Mouse (Mus musculus) B cell, adult 2 months (primary cell): Measurements from ENCODE around the gene Lrp11.
"Not testable (repeated sequence)": the region's sequence is repeated elsewhere in the genome, so short reads cannot be mapped to it uniquely, and the experiment has no call there.

Experiments used
- DNase-seq, 2 experiments: peaks; one replicate each; pipeline ENCODE4 v3.0.0; 2022

Gene Lrp11

GRCm38 (mm10) chr10:7589592-7590233 is at the start of gene Lrp11:
TSS of gene Lrp11 (plus strand) at chr10:7589800.
- DNase-seq, result peak; percentile 96 to 98

GRCm38 (mm10) chr10:7578002-7578401 is 11.6 kb upstream of the Lrp11 start:
- DNase-seq, result peak; percentile 51 to 62

- DNase-seq, result no peak
Observed at GRCm38 (mm10) chr10:7581401-7581800, 8.2 kb upstream of the Lrp11 start.

GRCm38 (mm10) chr10:7582157-7582890 is 7.3 kb upstream of the Lrp11 start:
- DNase-seq, result no peak

- DNase-seq, result no peak
Observed at GRCm38 (mm10) chr10:7582891-7583557, 6.6 kb upstream of the Lrp11 start.

- no peak for DNase-seq
Observed at GRCm38 (mm10) chr10:7586771-7587170, 2.8 kb upstream of the Lrp11 start.

- no peak for DNase-seq
Observed at GRCm38 (mm10) chr10:7590234-7590689, 662 bp downstream of the Lrp11 start.

GRCm38 (mm10) chr10:7590792-7591191 is 1.2 kb downstream of the Lrp11 start:
- no peak for DNase-seq

- DNase-seq, result no peak
Observed at GRCm38 (mm10) chr10:7594797-7595196, 5.2 kb downstream of the Lrp11 start.

GRCm38 (mm10) chr10:7596251-7596650 is 6.7 kb downstream of the Lrp11 start:
- no peak for DNase-seq

- DNase-seq, result peak in 1 of 2 experiments; percentile 20
Observed at GRCm38 (mm10) chr10:7598177-7598576, 8.6 kb downstream of the Lrp11 start.

GRCm38 (mm10) chr10:7600647-7601046 is 11.0 kb downstream of the Lrp11 start:
- peak; percentile 87 to 89 for DNase-seq

- DNase-seq, result no peak
Observed at GRCm38 (mm10) chr10:7605168-7605567, 15.6 kb downstream of the Lrp11 start.

- no peak for DNase-seq
Observed at GRCm38 (mm10) chr10:7606437-7606836, 16.8 kb downstream of the Lrp11 start.

GRCm38 (mm10) chr10:7608611-7609010 is 19.0 kb downstream of the Lrp11 start:
- no peak for DNase-seq

GRCm38 (mm10) chr10:7611647-7612046 is 22.0 kb downstream of the Lrp11 start:
- DNase-seq, result no peak

- DNase-seq, result not testable (repeated sequence)
Observed at GRCm38 (mm10) chr10:7612210-7612609, 22.6 kb downstream of the Lrp11 start.

GRCm38 (mm10) chr10:7614834-7615233 is 25.2 kb downstream of the Lrp11 start:
- no peak for DNase-seq

- DNase-seq, result not testable (repeated sequence)
Observed at GRCm38 (mm10) chr10:7617146-7617545, 27.5 kb downstream of the Lrp11 start.

GRCm38 (mm10) chr10:7617556-7617955 is 28.0 kb downstream of the Lrp11 start:
- not testable (repeated sequence) for DNase-seq

- DNase-seq, result no peak
Observed at GRCm38 (mm10) chr10:7619821-7620241, 30.2 kb downstream of the Lrp11 start.

GRCm38 (mm10) chr10:7620723-7621122 is 31.1 kb downstream of the Lrp11 start:
- DNase-seq, result no peak

- no peak for DNase-seq
Observed at GRCm38 (mm10) chr10:7622378-7622777, 32.8 kb downstream of the Lrp11 start.
